Mouse (Mus musculus) liver, embryonic 14.5 days (tissue): Measurements from ENCODE around the gene Nkain4.

ENCODE experiments used
- CTCF ChIP-seq: IDR thresholded peaks from 2 replicates; pipeline ENCODE4 v1.5.1; 2016; ENCODE audit warnings: antibody characterized with exemption, low read depth, control low read depth
- EP300 ChIP-seq: IDR thresholded peaks from 2 replicates; pipeline ENCODE4 v1.6.1; 2016; ENCODE audit warnings: antibody characterized with exemption, low read depth

DNA sequence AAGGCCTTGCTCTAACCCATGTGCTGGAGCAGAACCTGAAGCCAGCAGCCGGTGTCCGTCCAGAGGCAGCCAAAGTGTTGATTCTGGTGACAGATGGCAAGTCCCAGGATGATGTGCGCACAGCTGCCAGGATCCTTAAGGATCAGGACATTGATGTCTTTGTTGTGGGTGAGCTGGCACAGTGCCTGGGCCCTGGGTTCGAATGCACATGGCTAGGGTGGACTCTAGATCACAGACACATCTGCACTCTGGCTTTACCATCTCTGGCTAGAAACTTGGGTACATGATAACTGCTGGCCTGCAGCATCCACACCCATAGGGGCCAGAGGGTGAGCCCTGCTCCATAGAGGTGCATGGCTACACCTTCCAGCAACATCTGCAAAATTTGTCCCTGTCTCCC is 41.0 kb upstream of the Nkain4 start:
- TF ChIP-seq CTCF (no peak), EP300 (no peak)
